Mouse (Mus musculus) heart, embryonic 16.5 days (tissue): Measurements from ENCODE around the gene Hivep2. TPM values are rescaled to one million over a fixed set of nuclear protein-coding genes. Genes with fewer than 3 reads are reported as not detected.
A peak's percentile ranks its signal among the peaks of the same experiment; 100 is the strongest.

Experiments
- ATAC-seq: fragments of 200-750 bp; cut with Nextera tagmentation; replicated peaks from 2 replicates; pipeline ENCODE4 v1.8.0; 2017; ENCODE audit warnings: moderate number of reproducible peaks; ENCODE audit not compliant: insufficient read depth, low FRiP score; ENCODE audit errors: extremely low read depth
- H3K27ac ChIP-seq: fragments of 300-500 bp; sonication (generic); 2 replicates; pipeline ENCODE4 v1.5.1; 2014; ENCODE audit warnings: mild to moderate bottlenecking, low read length, control low read depth, moderate library complexity
- H3K27me3 ChIP-seq: fragments of 300-500 bp; sonication (generic); 2 replicates; pipeline ENCODE4 v1.6.1; 2014; ENCODE audit warnings: low read length, mixed read lengths; ENCODE audit not compliant: control insufficient read depth, insufficient read depth
- H3K36me3 ChIP-seq: fragments of 300-500 bp; sonication (generic); 2 replicates; pipeline ENCODE4 v1.6.1; 2014; ENCODE audit not compliant: control insufficient read depth, insufficient read depth
- H3K4me1 ChIP-seq: fragments of 300-500 bp; sonication (generic); 2 replicates; pipeline ENCODE4 v1.6.1; 2014; ENCODE audit warnings: low read length, mixed read lengths; ENCODE audit not compliant: control insufficient read depth, insufficient read depth
- H3K4me2 ChIP-seq: fragments of 300-500 bp; sonication (generic); 2 replicates; pipeline ENCODE4 v1.6.1; 2014; ENCODE audit warnings: low read depth, mild to moderate bottlenecking, control low read depth, low read length
- H3K4me3 ChIP-seq: fragments of 300-500 bp; sonication (generic); 2 replicates; pipeline ENCODE4 v1.5.1; 2014; ENCODE audit warnings: mild to moderate bottlenecking, control low read depth, low read length
- H3K9ac ChIP-seq: fragments of 300-500 bp; sonication (generic); 2 replicates; pipeline ENCODE4 v1.6.1; 2014; ENCODE audit warnings: low read length, control low read depth
- H3K9me3 ChIP-seq: fragments of 300-500 bp; sonication (generic); replicated peaks from 2 replicates; pipeline ENCODE4 v1.6.1; 2016; ENCODE audit warnings: low read length; ENCODE audit not compliant: control insufficient read depth
- WGBS: fragments of 180-500 bp; shearing (Covaris S2); extraction: QIAGEN DNeasy Blood & Tissue Kit; methylation state at CpG from one replicate; pipeline ENCODE4 v1.1.7; 2014; 5-methylcytosine and 5-hydroxymethylcytosine counted together
- polyA plus RNA-seq: library from polyadenylated mRNA; unstranded; fragments of >200 nt; fragmentation: Nextera tagmentation; extraction: Ambion mirVana; gene quantifications from 2 replicates; pipeline ENCODE4 v1.2.1, GENCODE M21; 2015

Gene Hivep2
- polyA plus RNA-seq, 1 experiment from 2014 or later: 5.7 TPM

DNA sequence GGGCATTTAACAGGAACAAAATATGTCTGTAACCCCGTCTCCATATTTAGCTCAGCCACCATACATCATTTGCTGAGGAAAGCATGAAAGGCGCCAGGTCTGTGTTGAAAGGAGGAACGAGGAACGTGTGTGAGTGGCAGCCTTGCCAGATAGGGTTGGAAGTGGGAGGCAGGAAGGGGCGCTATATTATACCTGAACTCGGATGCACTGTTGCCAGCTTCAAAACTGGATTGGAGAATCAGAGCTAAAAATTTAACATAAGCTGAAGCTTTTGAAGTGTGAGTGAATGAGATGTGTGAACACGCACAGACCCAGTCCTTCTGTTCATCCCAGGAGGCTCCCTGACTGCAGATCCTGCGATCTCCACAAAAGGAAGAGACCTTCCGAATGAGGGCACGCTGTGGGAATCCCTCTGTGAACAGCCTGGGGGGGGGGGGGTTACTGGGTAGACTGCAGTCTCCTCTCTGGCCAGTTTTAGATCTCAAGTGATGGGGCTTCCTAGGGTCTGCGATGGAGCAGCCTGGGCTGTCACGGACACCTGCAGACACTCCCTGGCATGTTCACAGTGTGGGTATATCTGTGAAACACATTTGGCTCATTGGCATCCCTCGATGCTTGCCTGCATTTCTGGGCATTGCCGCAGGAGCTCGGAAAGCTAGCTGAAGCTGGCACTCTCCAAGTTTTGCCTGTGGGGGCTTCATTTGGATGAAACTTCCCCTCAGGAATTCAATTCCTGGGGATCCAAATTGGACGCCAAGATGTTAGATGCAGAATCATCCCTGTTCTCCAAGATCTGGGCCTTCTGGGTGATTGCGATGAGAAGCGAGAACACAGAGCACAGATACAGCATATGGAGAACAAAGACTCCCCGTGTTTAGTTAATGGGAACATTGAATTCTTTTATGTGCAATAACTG lies 213.8 kb downstream of the Hivep2 start:
- no peak for ATAC-seq
- no peak overlapping the region for H3K4me2 ChIP-seq
- no peak overlapping the region for H3K9ac ChIP-seq
- H3K27ac ChIP-seq: no peak overlapping the region
- no peak overlapping the region for H3K4me3 ChIP-seq
- no peaks in the 10 kb centered on the region for H3K27me3 ChIP-seq
- 58% methylated on average over 19 of the region's 19 CpGs for WGBS
- H3K36me3 ChIP-seq: no peaks in the 10 kb centered on the region
- peaks cover 3% of the 10 kb centered on the region; the same call in 1 of the 2 replicates for H3K4me1 ChIP-seq
- H3K9me3 ChIP-seq: no peaks in the 10 kb centered on the region

DNA sequence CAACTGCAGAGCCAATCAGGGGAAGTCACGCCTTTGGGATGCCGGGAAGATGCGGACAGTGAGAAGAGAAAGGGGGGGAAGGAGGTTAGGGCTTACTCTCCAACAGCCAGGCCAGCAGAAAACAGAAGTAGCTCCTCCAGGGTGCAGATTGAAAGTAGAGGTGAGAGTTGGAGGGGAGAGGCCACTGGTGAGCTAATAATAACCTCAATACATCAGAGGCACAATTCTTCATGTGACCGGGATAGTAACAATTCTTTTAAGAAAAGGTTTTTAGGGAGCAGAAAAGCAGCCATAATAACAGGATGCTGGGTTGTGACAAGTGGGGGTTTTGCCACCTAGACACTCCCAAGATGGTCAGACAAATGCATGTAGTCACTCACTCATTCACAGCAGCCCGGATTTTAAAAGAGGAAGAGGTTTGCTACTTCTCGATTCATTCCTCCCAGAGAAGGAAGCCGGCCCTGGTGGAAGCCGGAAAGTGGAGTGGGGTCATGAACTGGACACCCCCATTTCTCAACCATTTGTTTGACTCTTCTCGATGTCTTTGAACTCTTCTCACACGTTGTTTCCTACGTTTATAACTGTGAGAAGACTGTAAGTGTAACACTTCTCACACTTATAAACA lies 220.6 kb downstream of the Hivep2 start:
- ATAC-seq: no peak
- H3K4me3 ChIP-seq: no peak overlapping the region
- WGBS: 55% methylated on average over 11 of the region's 11 CpGs
- no peaks in the 10 kb centered on the region for H3K9me3 ChIP-seq
- H3K27ac ChIP-seq: no peak overlapping the region
- H3K4me1 ChIP-seq: peaks cover 20% of the 10 kb centered on the region
- no peaks in the 10 kb centered on the region for H3K27me3 ChIP-seq
- H3K36me3 ChIP-seq: no peaks in the 10 kb centered on the region
- H3K9ac ChIP-seq: no peak overlapping the region
- H3K4me2 ChIP-seq: 0 out of 2 replicates have a peak overlapping the region, but pooled peaks have one; percentile 4

DNA sequence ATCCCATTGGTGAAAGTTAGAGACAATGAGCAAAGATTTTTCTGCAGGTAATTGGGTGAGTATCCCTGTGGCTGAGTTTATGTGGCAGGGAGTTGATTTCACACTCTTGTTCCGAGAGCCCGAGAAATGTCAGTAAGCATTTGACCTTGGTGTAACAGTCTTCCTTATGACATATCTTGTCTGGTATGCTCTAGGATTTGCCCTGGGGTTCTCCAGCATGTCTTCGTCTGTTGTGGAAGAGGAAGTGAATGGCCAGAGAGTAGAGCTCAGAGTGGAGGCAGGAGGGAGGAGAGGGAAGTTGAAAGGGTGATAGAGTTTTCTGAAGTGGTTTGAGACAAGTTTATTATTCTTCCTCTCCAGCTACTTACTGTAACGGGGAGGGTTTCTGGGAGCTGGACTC lies 223.2 kb downstream of the Hivep2 start:
- no peak overlapping the region for H3K9ac ChIP-seq
- no peak overlapping the region for H3K4me2 ChIP-seq
- H3K36me3 ChIP-seq: no peaks in the 10 kb centered on the region
- no peak overlapping the region for H3K4me3 ChIP-seq
- no peaks in the 10 kb centered on the region for H3K27me3 ChIP-seq
- 20% methylated on average over 4 of the region's 4 CpGs for WGBS
- H3K4me1 ChIP-seq: peaks cover 27% of the 10 kb centered on the region
- H3K27ac ChIP-seq: no peak overlapping the region
- peak; percentile 18; the same call in 1 of the 2 replicates for ATAC-seq
- no peaks in the 10 kb centered on the region for H3K9me3 ChIP-seq

DNA sequence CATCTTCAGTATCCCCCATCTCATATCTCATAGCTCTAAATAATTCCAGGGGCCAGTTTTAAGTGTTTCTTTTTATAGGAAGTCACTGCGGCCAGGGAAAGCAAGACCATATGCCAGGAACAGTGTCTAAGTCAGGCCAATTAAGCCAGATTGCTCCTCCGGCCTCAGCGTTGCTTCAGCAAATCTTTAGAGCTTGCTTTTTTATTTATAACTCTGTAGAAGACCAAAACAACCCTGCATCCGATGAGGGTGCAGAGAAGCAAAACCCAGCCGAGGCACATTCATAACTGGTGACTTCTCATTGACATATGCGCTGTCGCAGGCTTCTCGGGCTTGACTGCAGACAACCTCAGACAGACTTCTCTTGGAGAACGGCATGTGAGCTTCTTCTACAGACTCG lies 225.3 kb downstream of the Hivep2 start:
- Histone ChIP-seq H3K36me3 (no peaks in the 10 kb centered on the region), H3K4me2 (peak overlapping the region; percentile 43), H3K9me3 (no peaks in the 10 kb centered on the region), H3K4me3 (no peak overlapping the region), H3K4me1 (peaks cover 26% of the 10 kb centered on the region), H3K9ac (no peak overlapping the region), H3K27ac (peak overlapping the region; percentile 56; the same call in 1 of the 2 replicates), H3K27me3 (no peaks in the 10 kb centered on the region)
- ATAC-seq: no peak; the same call in 1 of the 2 replicates
- WGBS: 47% methylated on average over 10 of the region's 10 CpGs

DNA sequence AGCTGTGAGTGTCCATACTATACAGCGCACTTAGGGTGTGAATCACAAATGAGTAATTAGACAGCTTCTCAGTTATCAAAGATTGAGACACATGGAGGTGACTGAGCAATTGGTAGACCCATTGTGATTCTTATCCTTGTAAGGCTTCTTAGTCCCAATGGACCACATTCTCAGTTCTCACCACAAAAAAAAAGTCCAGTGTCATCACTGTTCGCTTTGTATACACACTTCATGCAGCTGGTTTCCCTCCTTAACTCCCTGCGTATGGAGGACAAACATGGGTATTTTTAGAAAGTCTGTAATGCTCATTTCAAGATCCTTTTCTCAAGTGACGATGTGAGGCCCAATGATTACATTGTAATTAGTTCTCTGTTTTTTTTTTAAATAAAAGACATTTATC lies 226.3 kb downstream of the Hivep2 start:
- H3K4me3 ChIP-seq: no peak overlapping the region
- H3K27me3 ChIP-seq: no peaks in the 10 kb centered on the region
- H3K9ac ChIP-seq: no peak overlapping the region
- H3K4me1 ChIP-seq: peaks cover 19% of the 10 kb centered on the region
- no peak overlapping the region for H3K27ac ChIP-seq
- H3K36me3 ChIP-seq: no peaks in the 10 kb centered on the region
- no peak for ATAC-seq
- 63% methylated on average over 4 of the region's 4 CpGs for WGBS
- H3K4me2 ChIP-seq: no peak overlapping the region
- H3K9me3 ChIP-seq: no peaks in the 10 kb centered on the region

DNA sequence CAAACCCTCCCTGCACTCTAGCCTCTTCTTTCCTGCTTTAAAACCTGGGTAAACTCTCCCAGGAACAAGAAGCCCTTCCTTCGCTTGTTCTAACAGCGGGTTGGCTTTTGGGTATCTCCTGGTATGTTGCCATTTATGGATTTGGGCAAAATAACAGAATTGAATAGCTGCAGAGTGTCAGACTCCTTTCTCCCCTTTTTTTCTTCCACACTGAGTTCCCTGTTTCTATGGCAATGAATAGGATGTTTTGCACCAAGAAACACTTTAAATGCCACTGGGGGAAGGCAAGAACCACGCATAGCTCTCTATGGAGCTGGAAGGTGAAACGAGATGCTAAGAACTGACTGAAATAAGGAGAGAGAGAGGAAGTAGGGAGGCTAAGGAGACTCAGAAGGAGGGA lies 227.8 kb downstream of the Hivep2 start:
- Histone ChIP-seq H3K4me3 (no peak overlapping the region), H3K27ac (no peak overlapping the region), H3K9me3 (no peaks in the 10 kb centered on the region), H3K4me2 (no peak overlapping the region), H3K27me3 (no peaks in the 10 kb centered on the region), H3K4me1 (peaks cover 17% of the 10 kb centered on the region), H3K9ac (no peak overlapping the region), H3K36me3 (no peaks in the 10 kb centered on the region)
- 79% methylated on average over 4 of the region's 4 CpGs for WGBS
- no peak for ATAC-seq

DNA sequence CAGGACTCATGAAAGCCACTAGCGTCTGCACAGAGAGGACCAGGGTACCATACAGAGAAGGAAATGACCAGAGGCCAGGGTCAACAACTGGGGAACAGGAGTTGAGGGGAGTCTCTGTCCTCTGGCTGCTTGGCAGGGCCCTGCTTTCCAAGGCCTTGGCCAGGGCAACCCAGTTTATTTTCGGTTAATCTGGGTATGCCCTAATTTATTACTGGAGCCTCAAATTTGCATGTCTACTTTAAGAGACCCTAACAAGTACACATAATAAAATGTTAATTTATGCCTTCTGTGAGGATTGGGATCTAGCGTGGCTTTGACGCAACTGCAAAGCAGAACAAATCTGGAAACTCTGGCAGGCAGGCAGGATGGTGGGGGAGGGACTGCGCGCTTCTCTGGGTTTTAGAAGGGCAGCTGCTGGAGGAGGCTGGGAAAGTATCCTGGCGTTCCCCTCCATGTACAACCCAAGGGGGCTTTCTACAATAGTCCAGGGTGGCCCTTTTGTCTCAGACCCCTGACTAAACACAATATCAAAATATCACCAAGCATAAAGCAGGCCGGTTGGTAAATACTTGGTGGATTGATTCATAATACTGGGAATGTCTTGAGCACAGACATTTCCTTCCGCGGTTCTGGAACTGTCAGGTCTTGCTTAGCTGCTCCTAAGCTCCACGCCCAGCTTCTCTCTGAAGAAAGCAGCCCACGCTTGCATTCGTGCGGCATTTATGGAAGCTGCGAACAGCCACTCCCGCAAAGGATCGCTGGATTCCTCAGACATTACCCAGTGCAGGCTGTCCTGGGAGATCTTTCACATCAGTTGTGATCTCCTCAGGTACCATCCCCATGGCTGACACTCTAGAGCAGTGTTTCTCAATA lies 230.1 kb downstream of the Hivep2 start:
- no peak for ATAC-seq
- Histone ChIP-seq H3K9ac (no peak overlapping the region), H3K4me2 (no peak overlapping the region), H3K27ac (no peak overlapping the region), H3K27me3 (no peaks in the 10 kb centered on the region), H3K9me3 (no peaks in the 10 kb centered on the region), H3K4me1 (peaks cover 12% of the 10 kb centered on the region), H3K36me3 (no peaks in the 10 kb centered on the region), H3K4me3 (no peak overlapping the region)
- 84% methylated on average over 17 of the region's 17 CpGs for WGBS

DNA sequence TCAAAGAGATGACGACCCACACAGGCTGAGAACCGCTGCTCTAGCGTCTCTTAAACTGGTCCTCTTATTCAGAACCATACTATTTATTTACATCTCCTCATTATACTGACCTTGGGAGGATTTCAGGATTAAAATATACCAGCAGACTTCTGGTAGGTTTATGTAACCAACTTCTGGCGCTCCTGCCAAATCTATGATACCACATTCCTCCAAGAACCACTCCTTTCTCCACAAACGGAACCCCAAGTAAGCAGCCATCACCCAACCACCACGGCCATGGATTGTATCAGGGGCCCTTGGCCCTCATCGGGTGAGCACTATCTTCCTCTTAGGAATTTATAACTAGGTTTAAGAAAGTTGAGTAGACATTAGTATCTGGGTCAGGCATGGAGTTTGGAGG lies 230.9 kb downstream of the Hivep2 start:
- 81% methylated on average over 7 of the region's 7 CpGs for WGBS
- Histone ChIP-seq H3K4me3 (no peak overlapping the region), H3K27ac (no peak overlapping the region), H3K4me1 (peaks cover 5% of the 10 kb centered on the region), H3K9ac (no peak overlapping the region), H3K9me3 (no peaks in the 10 kb centered on the region), H3K4me2 (no peak overlapping the region), H3K36me3 (no peaks in the 10 kb centered on the region), H3K27me3 (no peaks in the 10 kb centered on the region)
- ATAC-seq: no peak
